7 mouse cellular contexts compared by ENCODE assay signal in the genomic region with DNA sequence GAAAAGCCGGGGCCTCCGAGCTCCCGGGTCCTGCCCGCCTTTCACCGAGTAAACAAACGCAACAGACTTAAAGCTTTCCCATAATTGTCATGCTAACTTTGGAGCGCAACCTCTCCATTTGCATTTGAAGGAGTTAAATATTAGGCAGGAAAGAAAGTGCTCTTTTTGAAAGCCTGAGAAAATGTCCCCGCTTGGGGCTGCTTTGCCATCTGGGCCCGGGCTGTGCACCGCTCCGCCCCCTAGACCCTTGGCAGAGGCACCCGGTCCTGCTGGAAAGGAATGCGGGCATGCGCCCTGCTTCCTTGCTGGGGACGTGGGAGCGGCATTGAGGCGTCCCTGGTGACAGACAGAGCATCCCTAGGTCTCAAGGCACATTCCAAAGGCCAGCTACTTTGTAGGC.
A peak's percentile ranks its signal among the peaks of the same experiment; 100 is the strongest.
DNase-seq lines count a peak whose midpoint lies in the region; ATAC-seq and TF ChIP-seq lines count a peak whose summit lies in the region.

No protein-coding gene starts in this region.

- no peaks in the 10 kb centered on the region for H3K27me3 ChIP-seq in forebrain, embryonic 10.5 days (ENCODE audit: poor library complexity, severe bottlenecking)
- H3K27me3 ChIP-seq in heart, embryonic 12.5 days (replicated peaks) = 0 out of 2 replicates have a peak, but pooled peaks cover 1% of the 10 kb centered on the region
- no peaks in the 10 kb centered on the region for H3K27me3 ChIP-seq in kidney, embryonic 15.5 days
- no peaks in the 10 kb centered on the region for H3K27me3 ChIP-seq in limb, embryonic 14.5 days (ENCODE audit: control insufficient read depth, insufficient read depth, low read length)

- 1% methylated on average over 17 of the region's 17 CpGs for WGBS in forebrain, embryonic 10.5 days
- 3% methylated on average over 17 of the region's 17 CpGs for WGBS in heart, embryonic 12.5 days
- 2% methylated on average over 17 of the region's 17 CpGs for WGBS in kidney, embryonic 15.5 days
- 2% methylated on average over 17 of the region's 17 CpGs for WGBS in limb, embryonic 14.5 days

- no peaks in the 10 kb centered on the region for H3K4me1 ChIP-seq in brown adipose tissue, adult 24 weeks (ENCODE audit: control insufficient read depth, insufficient read depth, insufficient read length, low read length)
- peaks cover 59% of the 10 kb centered on the region for H3K4me1 ChIP-seq in forebrain, embryonic 10.5 days
- peaks cover 8% of the 10 kb centered on the region for H3K4me1 ChIP-seq in heart, embryonic 12.5 days (replicated peaks)
- H3K4me1 ChIP-seq in kidney, embryonic 15.5 days = peaks cover 35% of the 10 kb centered on the region
- H3K4me1 ChIP-seq in limb, embryonic 14.5 days (ENCODE audit: control insufficient read depth, insufficient read depth, low read length) = peaks cover 21% of the 10 kb centered on the region

- H3K4me2 ChIP-seq in heart, embryonic 12.5 days = peak overlapping the region; percentile 68
- peak overlapping the region; percentile 55 for H3K4me2 ChIP-seq in kidney, embryonic 15.5 days
- H3K4me2 ChIP-seq in limb, embryonic 14.5 days (replicated peaks; ENCODE audit: low read depth, low read length, severe bottlenecking) = peak overlapping the region; percentile 49

- no peaks in the 10 kb centered on the region for H3K36me3 ChIP-seq in forebrain, embryonic 10.5 days (replicated peaks)
- no peaks in the 10 kb centered on the region for H3K36me3 ChIP-seq in heart, embryonic 12.5 days
- no peaks in the 10 kb centered on the region for H3K36me3 ChIP-seq in kidney, embryonic 15.5 days
- H3K36me3 ChIP-seq in limb, embryonic 14.5 days (ENCODE audit: control insufficient read depth, insufficient read depth, low read length) = no peaks in the 10 kb centered on the region

- TF ChIP-seq POLR2A in limb, embryonic 14.5 days (IDR thresholded peaks at IDR 0.05; ENCODE audit: borderline replicate concordance, extremely low read depth, insufficient read depth, insufficient read length) = no peak

- no peak; the same call in 1 of the 2 replicates for ATAC-seq in heart, embryonic 12.5 days (ENCODE audit: insufficient number of reproducible peaks, low FRiP score)
- peak; percentile 94 for ATAC-seq in kidney, embryonic 15.5 days (replicated peaks; ENCODE audit: low FRiP score)
- ATAC-seq in limb, embryonic 14.5 days (ENCODE audit: low FRiP score, low read depth) = no peak

- no peaks in the 10 kb centered on the region for H3K9me3 ChIP-seq in forebrain, embryonic 10.5 days
- H3K9me3 ChIP-seq in heart, embryonic 12.5 days (replicated peaks) = no peaks in the 10 kb centered on the region
- H3K9me3 ChIP-seq in kidney, embryonic 15.5 days (replicated peaks) = no peaks in the 10 kb centered on the region
- H3K9me3 ChIP-seq in limb, embryonic 14.5 days (ENCODE audit: control insufficient read depth, low read length) = no peaks in the 10 kb centered on the region

- peak overlapping the region; percentile 29 for H3K4me3 ChIP-seq in brown adipose tissue, adult 24 weeks (ENCODE audit: insufficient read depth, low read depth, low read length)
- H3K4me3 ChIP-seq in forebrain, embryonic 10.5 days = peak overlapping the region; percentile 35
- H3K4me3 ChIP-seq in heart, embryonic 12.5 days = peak overlapping the region; percentile 42
- peak overlapping the region; percentile 30 for H3K4me3 ChIP-seq in kidney, embryonic 15.5 days (replicated peaks)
- peak overlapping the region; percentile 24 for H3K4me3 ChIP-seq in limb, embryonic 14.5 days (replicated peaks; ENCODE audit: low read length)

- H3K9ac ChIP-seq in heart, embryonic 12.5 days = peak overlapping the region; percentile 46; the same call in 1 of the 2 replicates
- H3K9ac ChIP-seq in kidney, embryonic 15.5 days = no peak overlapping the region
- H3K9ac ChIP-seq in limb, embryonic 14.5 days (ENCODE audit: low read depth, low read length, severe bottlenecking) = peak overlapping the region; percentile 41

- H3K27ac ChIP-seq in brown adipose tissue, adult 24 weeks (replicated peaks; ENCODE audit: low read depth, low read length) = no peak overlapping the region
- peak overlapping the region; percentile 85 for H3K27ac ChIP-seq in forebrain, embryonic 10.5 days
- peak overlapping the region; percentile 9; the same call in 1 of the 2 replicates for H3K27ac ChIP-seq in heart, embryonic 12.5 days (ENCODE audit: poor library complexity, severe bottlenecking)
- H3K27ac ChIP-seq in kidney, embryonic 15.5 days = peak overlapping the region; percentile 84
- 0 out of 2 replicates have a peak overlapping the region, but pooled peaks have one; percentile 15 for H3K27ac ChIP-seq in limb, embryonic 14.5 days (replicated peaks; ENCODE audit: low read depth, low read length)

- peak; percentile 81 for DNase-seq in forebrain, embryonic 10.5 days (ENCODE audit: extremely low spot score, low spot score)
- DNase-seq in limb, embryonic 14.5 days (ENCODE audit: low spot score) = peak; percentile 61
- peak; percentile 72 for DNase-seq in neural tube, embryonic 10.5 days (ENCODE audit: extremely low spot score, low spot score)
- peak; percentile 25 for DNase-seq in urinary bladder, adult 2 months (ENCODE audit: low spot score)

Comparison
In these comparisons a context has a peak if more than half of its experiments do, and no peak if none do; other contexts are left out.
1. DNase-seq: peak in every context shown above with its lines; median percentile 81 in forebrain, embryonic 10.5 days; 72 in neural tube, embryonic 10.5 days; 61 in limb, embryonic 14.5 days; 25 in urinary bladder, adult 2 months.